Mouse (Mus musculus): ENCODE measurements around the gene Fam162b. TPM values are rescaled to one million over a fixed set of nuclear protein-coding genes. Genes with fewer than 3 reads are reported as not detected.

Gene Fam162b
- polyA plus RNA-seq, 1 experiment from 2014 or later = 2.6 TPM

DNA sequence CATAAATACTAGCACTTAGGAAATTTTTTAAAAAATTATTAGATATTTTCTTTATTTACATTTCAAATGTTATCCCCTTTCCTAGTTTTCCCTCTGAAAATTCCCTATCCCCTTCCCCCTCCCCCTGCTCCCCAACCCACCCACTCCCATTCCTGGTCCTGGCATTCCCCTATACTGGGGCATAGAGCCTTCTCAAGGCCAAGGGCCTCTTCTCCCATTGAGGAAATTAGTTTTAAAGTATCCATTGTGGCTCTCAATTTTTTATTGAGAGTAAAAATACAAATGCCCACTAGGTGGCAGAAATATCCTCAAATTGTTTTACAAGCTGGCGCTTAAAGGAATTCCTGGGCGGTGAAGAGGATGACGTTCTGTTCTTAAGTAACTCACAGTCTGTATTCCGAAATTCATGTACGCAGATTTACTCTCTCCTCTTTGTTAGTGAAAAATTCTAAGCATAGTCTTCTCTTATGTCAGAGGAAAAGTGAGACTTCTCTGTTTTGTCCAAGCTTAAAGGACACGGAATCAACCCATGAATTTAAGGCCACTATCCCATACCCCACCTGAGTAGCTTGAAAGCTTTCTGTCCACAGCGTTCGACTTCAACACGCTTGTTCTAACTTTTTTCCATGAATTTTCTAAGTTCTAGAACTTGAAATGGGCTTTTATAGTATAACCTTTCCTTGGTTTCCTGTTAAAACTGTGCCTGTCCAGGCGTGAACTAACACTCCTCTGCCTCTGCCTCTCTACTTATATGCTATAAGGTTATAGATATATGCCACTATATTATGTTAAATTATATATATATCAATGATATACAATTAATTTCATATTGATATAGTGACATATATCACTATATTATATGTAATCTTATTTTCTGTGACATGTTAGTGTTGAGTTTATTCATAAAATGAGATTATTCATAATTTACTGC lies 4.9 kb upstream of the Fam162b start:
- 49% methylated on average over 10 of the region's 10 CpGs for WGBS
- H3K36me3 ChIP-seq = no peaks in the 10 kb centered on the region
- peak; percentile 64 for ATAC-seq (ENCODE audit: low FRiP score, low read depth)

DNA sequence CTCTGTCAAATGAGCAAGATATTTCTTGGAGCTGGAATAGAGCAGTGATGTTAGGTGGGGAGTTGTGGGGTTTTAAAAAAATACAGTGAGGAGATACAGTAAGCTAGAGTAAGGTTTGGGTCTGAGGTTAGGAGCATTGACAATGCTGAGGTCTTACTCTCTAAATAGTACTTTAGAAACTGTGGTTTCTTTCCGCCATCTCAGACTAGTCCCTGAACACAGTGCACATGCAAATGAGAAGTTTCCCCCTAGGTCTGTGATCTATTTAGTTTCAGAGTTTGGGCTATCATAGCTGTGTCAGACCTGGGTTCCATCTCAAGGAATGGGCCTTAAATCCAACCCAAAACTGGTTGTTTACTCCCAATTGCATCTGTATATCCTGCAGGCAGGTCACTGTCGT lies 1.3 kb upstream of the Fam162b start:
- ATAC-seq (ENCODE audit: low FRiP score, low read depth) = no peak

More for the DNA sequence above, 4.9 kb upstream of the Fam162b start:
- Histone ChIP-seq H3K9ac (replicated peaks) (no peak overlapping the region), H3K4me3 (no peak overlapping the region), H3K27ac (replicated peaks) (no peak overlapping the region), H3K4me1 (peaks cover 2% of the 10 kb centered on the region), H3K4me2 (replicated peaks) (0 out of 2 replicates have a peak overlapping the region, but pooled peaks have one; percentile 22), H3K27me3 (peaks cover 9% of the 10 kb centered on the region; the same call in 1 of the 2 replicates), H3K9me3 (no peaks in the 10 kb centered on the region)

DNA sequence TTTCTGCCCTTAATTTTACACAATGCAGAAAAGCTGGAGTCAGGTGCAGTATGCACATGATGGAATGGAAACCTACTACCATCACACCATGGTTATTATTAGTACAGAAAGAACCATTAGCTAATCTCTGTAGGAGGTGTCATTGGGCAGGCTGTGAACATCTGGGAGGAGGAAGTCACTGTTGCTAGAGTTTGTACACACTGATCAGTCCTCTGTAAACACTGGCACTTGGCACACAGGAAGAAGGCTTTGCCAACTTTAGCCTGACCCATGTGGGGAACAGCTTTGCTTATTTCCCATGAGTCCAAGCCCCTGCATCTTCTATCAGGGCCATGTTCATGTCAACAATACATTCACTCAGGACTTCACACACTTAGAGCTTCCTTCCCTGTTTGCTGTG lies 5.4 kb downstream of the Fam162b start:
- peaks cover 7% of the 10 kb centered on the region for H3K27me3 ChIP-seq
- no peaks in the 10 kb centered on the region for H3K9me3 ChIP-seq
- no peaks in the 10 kb centered on the region for H3K36me3 ChIP-seq
- no peak overlapping the region for H3K4me3 ChIP-seq
- no peak overlapping the region for H3K4me2 ChIP-seq (replicated peaks)
- no peak overlapping the region for H3K27ac ChIP-seq (replicated peaks)
- peaks cover 4% of the 10 kb centered on the region for H3K4me1 ChIP-seq
- ATAC-seq (ENCODE audit: low FRiP score, low read depth) = no peak
- H3K9ac ChIP-seq (replicated peaks) = no peak overlapping the region

More for the DNA sequence above, 1.3 kb upstream of the Fam162b start:
- H3K9ac ChIP-seq (replicated peaks) = no peak overlapping the region
- no peak overlapping the region for H3K27ac ChIP-seq (replicated peaks)
- H3K4me3 ChIP-seq = no peak overlapping the region
- H3K9me3 ChIP-seq = no peaks in the 10 kb centered on the region
- no peaks in the 10 kb centered on the region for H3K36me3 ChIP-seq
- H3K4me1 ChIP-seq = peaks cover 9% of the 10 kb centered on the region
- no peak overlapping the region for H3K4me2 ChIP-seq (replicated peaks)
- WGBS = 90% methylated on average over 2 of the region's 2 CpGs
- peaks cover 19% of the 10 kb centered on the region for H3K27me3 ChIP-seq

DNA sequence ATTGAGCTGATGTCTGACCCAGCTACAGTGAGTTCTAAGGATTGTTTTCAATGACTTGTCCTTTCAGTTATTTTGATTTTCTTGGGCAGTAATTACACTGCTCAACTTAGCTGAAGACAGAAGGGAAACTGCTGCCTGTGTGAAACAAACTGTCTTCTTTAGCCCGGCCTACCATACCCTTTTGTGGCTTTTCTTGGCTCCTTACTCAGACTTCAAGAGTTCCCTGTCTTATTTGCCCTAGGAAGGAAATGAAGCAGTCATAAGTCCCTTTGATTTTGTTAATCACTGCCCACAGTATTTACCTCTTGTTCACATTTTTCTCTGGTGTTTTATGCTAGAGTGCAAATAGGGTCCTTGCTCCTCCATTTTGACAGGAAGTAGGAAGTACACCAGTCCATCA lies 5.9 kb downstream of the Fam162b start:
- H3K27me3 ChIP-seq = peaks cover 1% of the 10 kb centered on the region; the same call in 1 of the 2 replicates
- no peak overlapping the region for H3K4me3 ChIP-seq
- no peak for ATAC-seq (ENCODE audit: low FRiP score, low read depth)
- WGBS = 70% methylated on average over 1 of the region's 1 CpGs
- H3K4me1 ChIP-seq = no peaks in the 10 kb centered on the region
- H3K9ac ChIP-seq (replicated peaks) = no peak overlapping the region
- no peak overlapping the region for H3K4me2 ChIP-seq (replicated peaks)
- H3K27ac ChIP-seq (replicated peaks) = no peak overlapping the region
- H3K36me3 ChIP-seq = no peaks in the 10 kb centered on the region
- no peaks in the 10 kb centered on the region for H3K9me3 ChIP-seq

DNA sequence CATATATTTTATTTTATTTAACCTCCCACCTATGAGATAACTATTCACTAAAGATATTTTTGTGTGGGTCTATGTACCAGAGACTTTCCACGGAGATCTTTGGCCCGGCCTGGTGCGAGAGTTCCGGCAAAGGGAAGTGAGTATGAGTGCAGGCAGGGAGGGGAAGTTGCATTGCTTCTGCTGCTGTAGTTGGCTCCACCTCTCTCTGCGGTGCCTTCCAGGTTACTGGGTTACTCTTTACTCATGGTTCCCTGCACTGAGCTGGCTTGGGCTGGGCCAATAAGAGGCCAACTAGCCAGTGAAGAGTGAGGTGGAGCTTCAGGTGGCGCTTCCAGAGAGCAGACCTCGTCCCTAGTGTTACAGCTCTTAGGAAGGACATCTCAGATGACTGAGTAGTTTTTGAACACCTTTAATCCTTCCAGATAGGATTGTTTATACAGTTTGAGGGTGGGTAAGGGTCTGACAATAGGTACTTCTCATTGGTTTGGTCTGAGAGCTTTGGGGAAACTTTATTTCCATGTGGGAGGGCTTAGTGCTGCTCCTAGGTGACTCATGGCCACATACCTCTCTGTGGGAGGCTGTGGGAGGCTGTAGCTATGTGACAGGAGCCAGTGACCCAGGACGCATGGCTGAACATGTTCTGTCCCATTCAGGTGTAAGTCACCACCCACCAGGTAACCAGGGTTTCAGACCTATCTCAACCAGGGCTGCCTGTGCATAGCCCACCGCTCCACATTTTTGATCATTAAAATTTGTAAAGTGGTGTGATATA lies 18.9 kb downstream of the Fam162b start:
- no peak overlapping the region for H3K4me3 ChIP-seq
- ATAC-seq (ENCODE audit: low FRiP score, low read depth) = no peak
- H3K9ac ChIP-seq (replicated peaks) = no peak overlapping the region
- no peak overlapping the region for H3K4me2 ChIP-seq (replicated peaks)
- no peaks in the 10 kb centered on the region for H3K27me3 ChIP-seq
- H3K36me3 ChIP-seq = no peaks in the 10 kb centered on the region
- no peaks in the 10 kb centered on the region for H3K4me1 ChIP-seq
- H3K27ac ChIP-seq (replicated peaks) = no peak overlapping the region
- 81% methylated on average over 9 of the region's 9 CpGs for WGBS
- no peaks in the 10 kb centered on the region for H3K9me3 ChIP-seq

DNA sequence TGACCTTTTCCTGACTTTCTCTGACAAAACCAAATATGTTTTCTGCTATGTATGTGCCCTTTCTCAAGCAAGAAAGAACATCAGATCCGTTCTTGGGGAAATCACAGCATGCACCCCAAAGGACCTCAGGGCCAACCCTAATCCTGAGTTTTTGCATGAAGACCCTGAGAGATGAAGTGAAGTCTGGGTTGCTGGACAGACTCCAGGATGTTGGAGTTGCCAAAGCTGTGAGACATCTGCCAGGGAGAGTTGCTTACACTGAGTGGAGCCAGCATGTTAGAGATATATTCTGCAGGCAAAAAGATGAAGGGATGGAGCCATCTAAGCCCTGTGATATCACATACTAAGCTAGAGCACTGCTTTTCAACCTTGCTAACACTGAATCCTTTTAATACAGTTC lies 34.3 kb downstream of the Fam162b start:
- H3K9ac ChIP-seq (replicated peaks) = no peak overlapping the region
- H3K9me3 ChIP-seq = no peaks in the 10 kb centered on the region
- H3K4me2 ChIP-seq (replicated peaks) = no peak overlapping the region
- no peaks in the 10 kb centered on the region for H3K36me3 ChIP-seq
- WGBS = 66% methylated on average over 1 of the region's 1 CpGs
- no peak overlapping the region for H3K4me3 ChIP-seq
- no peak overlapping the region for H3K27ac ChIP-seq (replicated peaks)
- ATAC-seq (ENCODE audit: low FRiP score, low read depth) = no peak
- H3K27me3 ChIP-seq = no peaks in the 10 kb centered on the region
- H3K4me1 ChIP-seq = 0 out of 2 replicates have a peak, but pooled peaks cover 3% of the 10 kb centered on the region

DNA sequence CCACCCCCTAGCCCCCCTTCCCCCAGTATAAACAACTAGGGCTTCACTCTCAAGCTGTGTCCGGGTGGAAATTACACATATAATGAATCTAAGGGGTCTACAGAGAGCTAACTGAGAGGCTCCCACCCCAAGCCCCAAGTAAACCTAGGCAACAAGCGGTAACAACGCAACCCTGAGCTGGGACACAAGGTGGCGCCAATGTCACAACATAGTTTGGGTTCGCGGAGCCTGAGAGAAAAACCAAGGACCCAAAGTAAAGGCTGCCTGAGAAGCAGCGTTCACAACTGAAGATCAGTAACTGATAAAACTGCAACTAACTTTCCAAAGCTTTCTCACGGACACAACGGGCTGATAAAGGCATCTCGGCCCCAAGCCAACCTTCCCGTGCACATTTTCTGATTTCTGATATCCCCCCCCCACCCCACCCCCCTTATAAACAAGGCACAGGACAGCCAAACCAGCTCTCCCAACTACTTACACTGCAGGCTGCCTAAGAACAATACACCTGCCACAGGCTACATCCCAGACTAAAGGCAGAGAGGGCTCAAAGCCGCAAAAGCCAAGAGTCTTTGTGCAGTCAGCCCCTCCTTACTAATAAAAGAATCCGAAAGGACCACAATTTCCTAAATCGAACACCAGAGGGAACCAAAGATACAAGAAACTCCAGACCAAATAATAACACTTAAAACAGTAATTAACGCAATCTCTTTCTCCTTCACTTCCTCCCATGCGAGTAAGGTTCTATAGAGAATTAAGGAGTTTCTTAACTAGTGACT lies 36.8 kb downstream of the Fam162b start:
- peak overlapping the region; percentile 51 for H3K4me3 ChIP-seq
- H3K4me1 ChIP-seq = 0 out of 2 replicates have a peak, but pooled peaks cover 3% of the 10 kb centered on the region
- ATAC-seq (ENCODE audit: low FRiP score, low read depth) = peak; percentile 93
- H3K9ac ChIP-seq (replicated peaks) = peak overlapping the region; percentile 51
- H3K27me3 ChIP-seq = no peaks in the 10 kb centered on the region
- 1% methylated on average over 16 of the region's 16 CpGs for WGBS
- H3K9me3 ChIP-seq = no peaks in the 10 kb centered on the region
- peak overlapping the region; percentile 75 for H3K4me2 ChIP-seq (replicated peaks)
- peak overlapping the region; percentile 67 for H3K27ac ChIP-seq (replicated peaks)
- H3K36me3 ChIP-seq = no peaks in the 10 kb centered on the region

Other genes starting within 250 kb of the Fam162b start
- gene Gm49339, start 109.9 kb downstream of the Fam162b start, polyA plus RNA-seq (2016; fragmentation: Nextera tagmentation; extraction: Ambion mirVana) = not detected in 2 replicates
- gene Lilr4b, start 109.9 kb downstream of the Fam162b start, polyA plus RNA-seq (2016; fragmentation: Nextera tagmentation; extraction: Ambion mirVana) = not detected in 2 replicates
- gene Lilrb4a, start 99.6 kb downstream of the Fam162b start, polyA plus RNA-seq (2016; fragmentation: Nextera tagmentation; extraction: Ambion mirVana) = 0.57 and 0.93 TPM in 2 replicates
- gene Gprc6a, start 40.9 kb upstream of the Fam162b start, polyA plus RNA-seq (2016; fragmentation: Nextera tagmentation; extraction: Ambion mirVana) = not detected in 2 replicates
- gene Rfx6, start 87.2 kb upstream of the Fam162b start, polyA plus RNA-seq (2016; fragmentation: Nextera tagmentation; extraction: Ambion mirVana) = not detected in 2 replicates